Mouse (Mus musculus): ENCODE data around the gene Ephb1. TPM values are rescaled to one million over a fixed set of nuclear protein-coding genes. Genes with fewer than 3 reads are reported as not detected.

Gene Ephb1
- 9.6 and 10.6 TPM in 2 replicates for polyA plus RNA-seq (2021; fragmentation: Nextera tagmentation)
- long read RNA-seq, experiment 1, full-length matches to known transcripts, result 45 of 81 reads
- long read RNA-seq, experiment 1, partial matches to known transcripts, result 22 of 81 reads
- long read RNA-seq, experiment 1, other reads (novel, unspliced or antisense), result 14 of 81 reads
- long read RNA-seq, experiment 2, full-length matches to known transcripts, result 2 of 10 reads
- long read RNA-seq, experiment 2, partial matches to known transcripts, result 8 of 10 reads
- long read RNA-seq, experiment 2, other reads (novel, unspliced or antisense), result 0 of 10 reads

DNA sequence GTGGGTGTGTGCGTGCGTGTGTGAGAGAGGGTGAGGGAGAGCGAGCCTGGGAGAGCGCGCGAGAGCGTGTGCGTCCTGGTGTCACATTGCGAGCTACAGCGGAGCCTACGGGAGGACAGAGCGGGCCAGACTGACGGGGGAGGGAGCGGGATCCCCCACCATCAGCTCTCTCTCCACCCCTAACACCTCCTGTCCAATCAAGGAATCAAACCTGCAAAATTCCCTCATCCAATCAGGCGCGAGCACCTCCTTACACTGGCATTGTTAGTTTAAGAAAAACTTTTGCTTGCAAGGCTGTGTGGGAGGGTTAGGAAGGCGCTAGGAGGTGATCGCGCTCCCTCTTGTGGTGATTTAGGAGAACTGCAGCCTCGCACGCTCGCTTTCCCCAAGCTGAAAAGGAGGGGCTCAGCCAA, at the start of gene Ephb1:
Ephb1 (minus strand) TSS at position 133 of the 413 bp plus-strand sequence.

Other genes starting within 250 kb of the Ephb1 start
- 0.46 and 0.76 TPM in 2 replicates for gene Ky, start 151.1 kb upstream of the Ephb1 start, polyA plus RNA-seq (2021; fragmentation: Nextera tagmentation)